Mouse (Mus musculus): ENCODE data around the gene Isoc2b.

- TF ChIP-seq POLR2A (IDR thresholded peaks at IDR 0.05; ENCODE audit: borderline replicate concordance, control insufficient read depth, low read depth, low read length) (no peak), CTCF (IDR thresholded peaks at IDR 0.05; ENCODE audit: control insufficient read depth, insufficient read depth, low read length) (no peak)
Observed at GRCm38 (mm10) chr7:4859418-4859978, 10.6 kb downstream of the Isoc2b start.
